14 mouse cellular contexts compared by ENCODE assay signal in the genomic region with DNA sequence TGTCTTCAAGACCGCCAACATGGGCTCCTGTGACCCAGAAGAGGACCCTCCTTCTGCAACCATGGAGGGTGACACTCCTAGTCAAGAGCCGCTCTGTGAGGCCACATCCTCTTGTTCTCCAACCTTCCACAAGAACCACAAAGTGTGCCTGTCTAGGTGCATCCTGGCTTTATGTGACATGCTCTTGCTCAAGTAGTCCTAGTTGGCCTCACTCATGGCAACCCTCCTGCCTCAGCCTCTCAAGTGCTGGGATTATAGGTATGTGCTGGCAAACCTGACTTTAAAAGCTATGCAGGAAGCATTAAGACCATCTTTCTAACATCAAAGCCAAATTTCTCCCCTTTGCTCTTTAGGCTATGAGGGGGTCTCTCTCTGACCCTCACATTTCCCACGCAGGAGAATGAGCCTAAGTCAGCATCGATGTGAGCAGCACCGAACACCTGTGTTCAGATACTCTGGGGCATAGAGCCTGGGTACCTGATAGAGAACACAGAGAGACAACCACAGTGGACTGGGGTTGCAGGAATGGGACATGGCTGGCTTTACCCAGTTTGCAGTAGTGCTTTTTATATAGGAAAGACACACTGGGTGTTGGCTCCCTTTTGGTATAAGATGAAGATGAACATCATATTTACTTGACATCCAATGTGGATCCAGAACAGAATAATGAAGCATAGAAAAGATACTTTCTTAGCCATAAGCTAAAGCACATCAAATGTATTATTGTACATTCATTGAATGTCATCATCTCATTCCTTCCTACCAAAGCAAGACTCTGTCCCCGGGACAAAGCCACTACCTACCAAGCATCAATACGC. TPM values are rescaled to one million over a fixed set of nuclear protein-coding genes. Genes with fewer than 3 reads are reported as not detected.
DNase-seq lines count a peak whose midpoint lies in the region; ATAC-seq and TF ChIP-seq lines count a peak whose summit lies in the region.
"Had no signal": no experiment of that assay in that cellular context is flagged by ENCODE, and none has a peak within 500 bp of the region (broad histone marks: within the 10 kb centered on the region; RNA-seq: fewer than 3 reads in every experiment).

No protein-coding gene starts in this region.

- no peak for DNase-seq in gastrocnemius, adult 2 months
- DNase-seq in gastrocnemius, adult 18-20 months (ENCODE audit: low spot score) = no peak
- peak; percentile 62 for DNase-seq in liver, adult 2 months (ENCODE audit: extremely low read depth, low read depth, low spot score)
- DNase-seq in liver, embryonic 11.5 days (ENCODE audit: low spot score) = no peak
- peak; percentile 60 for DNase-seq in CD4-positive helper T cell, adult 2 months (ENCODE audit: low read depth, low spot score)
- DNase-seq in Muller cell, postnatal 12 days (ENCODE audit: inconsistent ontology term) = no peak
- DNase-seq in yolk sac, embryonic 10.5 days (ENCODE audit: low spot score) = no peak
- DNase-seq: adrenal gland, postnatal 10 days; cerebellum, adult 8-10 months; lung, embryonic 14.5 days had no signal

- H3K9me3 ChIP-seq in liver, embryonic 11.5 days (ENCODE audit: control insufficient read depth, low read length) = no peaks in the 10 kb centered on the region
- H3K9me3 ChIP-seq: forebrain, embryonic 12.5 days; heart, embryonic 13.5 days; midbrain, embryonic 13.5 days had no signal

- no peak for TF ChIP-seq CTCF in gastrocnemius, adult 2 months (IDR thresholded peaks at IDR 0.05)
- no peak for TF ChIP-seq CTCF in liver, adult 2 months (IDR thresholded peaks at IDR 0.05; ENCODE audit: low read depth, low read length)

- H3K4me1 ChIP-seq in liver, adult 2 months (ENCODE audit: control insufficient read depth, insufficient read depth, low read length) = peaks cover 28% of the 10 kb centered on the region
- H3K4me1 ChIP-seq in liver, embryonic 11.5 days (replicated peaks; ENCODE audit: control insufficient read depth, insufficient read depth, low read length) = peaks cover 9% of the 10 kb centered on the region

- no peak overlapping the region for H3K4me2 ChIP-seq in liver, embryonic 11.5 days
- H3K4me2 ChIP-seq: forebrain, embryonic 12.5 days; heart, embryonic 13.5 days; lung, embryonic 14.5 days; midbrain, embryonic 13.5 days had no signal

- H3K9ac ChIP-seq in liver, adult 2 months (ENCODE audit: low read depth, low read length) = no peak overlapping the region
- H3K9ac ChIP-seq in liver, embryonic 11.5 days (ENCODE audit: low read depth, low read length) = no peak overlapping the region
- H3K9ac ChIP-seq: forebrain, embryonic 12.5 days; heart, embryonic 13.5 days; lung, embryonic 14.5 days; midbrain, embryonic 13.5 days had no signal

- TF ChIP-seq POLR2A in liver, adult 2 months (IDR thresholded peaks at IDR 0.05; ENCODE audit: extremely low read depth, insufficient read depth, low read length) = no peak

- peaks cover 8% of the 10 kb centered on the region; the same call in 1 of the 2 replicates for H3K79me2 ChIP-seq in liver, adult 2 months (ENCODE audit: control insufficient read depth, insufficient read depth, low read length)
- H3K79me2 ChIP-seq in macrophage (ENCODE audit: inconsistent target) = peaks cover 26% of the 10 kb centered on the region

- peak overlapping the region; percentile 100 for H3K27ac ChIP-seq in gastrocnemius, adult 2 months
- H3K27ac ChIP-seq in liver, adult 2 months (replicated peaks; ENCODE audit: insufficient read depth, low read depth, low read length) = peak overlapping the region; percentile 81
- no peak overlapping the region for H3K27ac ChIP-seq in liver, embryonic 11.5 days (ENCODE audit: low read depth, low read length)
- peak overlapping the region; percentile 92 for H3K27ac ChIP-seq in macrophage
- H3K27ac ChIP-seq: forebrain, embryonic 12.5 days; midbrain, embryonic 13.5 days had no signal

- no peak for ATAC-seq in liver, embryonic 11.5 days (replicated peaks; ENCODE audit: low FRiP score)
- ATAC-seq: midbrain, embryonic 13.5 days had no signal

- no peaks in the 10 kb centered on the region for H3K27me3 ChIP-seq in liver, adult 2 months (ENCODE audit: control insufficient read depth, insufficient read depth, low read length)
- H3K27me3 ChIP-seq in liver, embryonic 11.5 days (replicated peaks; ENCODE audit: control insufficient read depth, insufficient read depth, low read length) = no peaks in the 10 kb centered on the region
- H3K27me3 ChIP-seq: forebrain, embryonic 12.5 days; heart, embryonic 13.5 days; midbrain, embryonic 13.5 days had no signal

- peak overlapping the region; percentile 93 for H3K4me3 ChIP-seq in gastrocnemius, adult 2 months
- H3K4me3 ChIP-seq in liver, adult 2 months (ENCODE audit: insufficient read depth, low read depth, low read length) = no peak overlapping the region
- no peak overlapping the region for H3K4me3 ChIP-seq in liver, embryonic 11.5 days (ENCODE audit: low read depth, low read length)
- no peak overlapping the region for H3K4me3 ChIP-seq in macrophage (ENCODE audit: inconsistent target)
- H3K4me3 ChIP-seq: forebrain, embryonic 12.5 days; heart, embryonic 13.5 days; midbrain, embryonic 13.5 days had no signal

- 71% methylated on average over 7 of the region's 7 CpGs for WGBS in liver, adult 2 months
- 87% methylated on average over 7 of the region's 7 CpGs for WGBS in liver, embryonic 11.5 days
- 72% methylated on average over 7 of the region's 7 CpGs for WGBS in macrophage (ENCODE audit: missing documents)

- intact Hi-C loops in gastrocnemius, adult 2 months (cut with DNase I) = no loop called here

- peaks cover 35% of the 10 kb centered on the region for H3K36me3 ChIP-seq in liver, adult 2 months (ENCODE audit: control insufficient read depth, insufficient read depth, low read length)
- peaks cover 7% of the 10 kb centered on the region; the same call in 1 of the 2 replicates for H3K36me3 ChIP-seq in liver, embryonic 11.5 days (ENCODE audit: control insufficient read depth, insufficient read depth, low read length)
- H3K36me3 ChIP-seq in macrophage (ENCODE audit: inconsistent target) = no peaks in the 10 kb centered on the region; the same call in 1 of the 2 replicates

RNA-seq across cellular contexts. Expression of a gene that starts 4.4 kb away (rescaled TPM):
- total RNA-seq in gastrocnemius, adult 2 months (2021) = 10 to 100 TPM; 26.3 to 66.2 TPM
- total RNA-seq in gastrocnemius, adult 18-20 months (2021) = 10 to 100 TPM; 19.0 to 63.6 TPM
- total RNA-seq in liver, adult 2 months (2014; rRNA removed) = 85.6 and 110 TPM in 2 replicates
- polyA plus RNA-seq in liver, adult 2 months (2012; rRNA removed) = 75.3 and 76.4 TPM in 2 replicates
- 25.8 TPM in 2 replicates for polyA plus RNA-seq in liver, embryonic 11.5 days (2014; fragmentation: Nextera tagmentation; extraction: Ambion mirVana)
- total RNA-seq in macrophage (2018; cell fraction: chromatin; rRNA removed) = 1,000 to 10,000 TPM in 13 of 26 experiments, 100 to 1,000 TPM in 11, 10 to 100 TPM in 2; 42.1 to 2,520 (median 1,089) TPM
- total RNA-seq in macrophage (2018; cell fraction: cytosol; rRNA removed) = 1,000 to 10,000 TPM in 14 of 26 experiments, 100 to 1,000 TPM in 10, 10 to 100 TPM in 2; 49.8 to 3,343 (median 1,043) TPM
- total RNA-seq in macrophage (2018; cell fraction: nucleus; rRNA removed) = 1,000 to 10,000 TPM in 19 of 26 experiments, 100 to 1,000 TPM in 6, 10 to 100 TPM in 1; 39.2 to 3,429 (median 1,688) TPM
- 33.4 to 92.7 TPM (median 64.6 TPM) in 3 replicates for polyA plus RNA-seq in macrophage (2018)

Comparison
In these comparisons a context has a peak if more than half of its experiments do, and no peak if none do; other contexts are left out.
1. DNase-seq: peak in liver, adult 2 months (single experiment) and CD4-positive helper T cell, adult 2 months (single experiment); none in gastrocnemius, adult 2 months (single experiment), gastrocnemius, adult 18-20 months (single experiment), liver, embryonic 11.5 days (single experiment), Muller cell, postnatal 12 days (single experiment) and yolk sac, embryonic 10.5 days (single experiment).